Mouse (Mus musculus): ENCODE data around the gene Rack1. TPM values are rescaled to one million over a fixed set of nuclear protein-coding genes. Genes with fewer than 3 reads are reported as not detected.
A peak's percentile ranks its signal among the peaks of the same experiment; 100 is the strongest.

Gene Rack1
- polyA plus RNA-seq, 1 experiment from 2014 or later, result 718 TPM

DNA sequence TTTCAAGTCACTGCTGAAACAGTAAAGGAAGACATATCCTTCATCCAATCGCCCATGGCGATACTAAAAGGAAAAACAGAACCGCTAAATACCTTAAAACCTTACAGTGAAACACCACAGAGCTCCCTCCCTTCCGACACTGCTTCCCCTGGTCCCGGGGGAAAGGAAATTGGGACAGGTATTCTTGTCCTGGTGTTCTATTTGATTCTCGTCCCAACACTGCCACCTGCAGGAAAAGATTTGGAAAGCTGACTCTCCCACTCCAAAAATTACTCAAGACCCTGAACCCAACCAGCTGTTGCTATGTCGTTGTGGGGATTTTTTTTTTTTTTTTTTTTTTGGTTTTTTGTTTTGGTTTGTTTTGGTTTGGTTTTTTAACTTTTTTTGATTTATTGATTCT lies 24.6 kb upstream of the Rack1 start:
- H3K27me3 ChIP-seq (replicated peaks; ENCODE audit: control insufficient read depth, insufficient read depth, low read length), result no peaks in the 10 kb centered on the region
- no peaks in the 10 kb centered on the region for H3K36me3 ChIP-seq (ENCODE audit: control insufficient read depth, insufficient read depth, low read length)
- 2% methylated on average over 7 of the region's 7 CpGs for WGBS
- ATAC-seq (0 out of 2 replicates have a peak, but pooled peaks have one; percentile 44), DNase-seq (ENCODE audit: low spot score) (peak; percentile 86)
- H3K9ac ChIP-seq (ENCODE audit: low read length), result no peak overlapping the region
- no peaks in the 10 kb centered on the region for H3K9me3 ChIP-seq (replicated peaks; ENCODE audit: control insufficient read depth, low read length)
- H3K4me2 ChIP-seq (ENCODE audit: low read length), result peak overlapping the region; percentile 8; the same call in 1 of the 2 replicates
- H3K4me3 ChIP-seq (ENCODE audit: low read depth, low read length), result no peak overlapping the region
- no peaks in the 10 kb centered on the region for H3K4me1 ChIP-seq (ENCODE audit: control insufficient read depth, insufficient read depth, low read length)
- H3K27ac ChIP-seq (ENCODE audit: low read depth, low read length), result no peak overlapping the region

DNA sequence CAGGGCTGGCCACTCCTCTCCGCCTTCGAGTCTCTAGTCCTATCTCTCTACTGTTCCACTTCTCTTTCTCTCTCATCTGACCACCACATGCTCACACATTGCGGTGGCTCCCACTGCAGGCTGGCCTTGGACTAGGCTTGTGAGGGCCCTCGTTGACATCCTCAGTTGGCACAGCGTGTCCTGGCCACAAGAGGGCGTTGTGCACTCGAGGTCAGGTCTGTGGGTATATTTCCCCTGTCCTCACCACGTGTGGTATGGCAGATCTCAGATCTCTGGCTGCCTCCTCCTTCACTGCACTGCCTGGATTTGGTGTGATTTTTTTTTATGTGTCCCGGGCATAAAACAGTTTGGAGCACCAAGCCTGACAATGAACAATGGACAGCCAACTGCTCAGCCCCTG lies 23.5 kb upstream of the Rack1 start:
- no peak for DNase-seq (ENCODE audit: low spot score)
- Histone ChIP-seq H3K4me2 (ENCODE audit: low read length) (no peak overlapping the region), H3K36me3 (ENCODE audit: control insufficient read depth, insufficient read depth, low read length) (no peaks in the 10 kb centered on the region), H3K9ac (ENCODE audit: low read length) (no peak overlapping the region), H3K4me3 (ENCODE audit: low read depth, low read length) (no peak overlapping the region), H3K4me1 (ENCODE audit: control insufficient read depth, insufficient read depth, low read length) (no peaks in the 10 kb centered on the region), H3K27ac (ENCODE audit: low read depth, low read length) (no peak overlapping the region), H3K27me3 (replicated peaks; ENCODE audit: control insufficient read depth, insufficient read depth, low read length) (no peaks in the 10 kb centered on the region), H3K9me3 (replicated peaks; ENCODE audit: control insufficient read depth, low read length) (no peaks in the 10 kb centered on the region)
- WGBS, result 47% methylated on average over 9 of the region's 9 CpGs
- no peak for ATAC-seq

- 89% methylated on average over 9 of the region's 9 CpGs for WGBS
- no peak for ATAC-seq
Observed at GRCm38 (mm10) chr11:48777303-48777702, 22.8 kb upstream of the Rack1 start.

GRCm38 (mm10) chr11:48779450-48779849 lies 20.7 kb upstream of the Rack1 start:
- Histone ChIP-seq H3K4me3 (ENCODE audit: low read depth, low read length) (no peak overlapping the region), H3K9me3 (replicated peaks; ENCODE audit: control insufficient read depth, low read length) (no peaks in the 10 kb centered on the region), H3K9ac (ENCODE audit: low read length) (no peak overlapping the region), H3K27me3 (replicated peaks; ENCODE audit: control insufficient read depth, insufficient read depth, low read length) (no peaks in the 10 kb centered on the region), H3K4me1 (ENCODE audit: control insufficient read depth, insufficient read depth, low read length) (no peaks in the 10 kb centered on the region), H3K27ac (ENCODE audit: low read depth, low read length) (no peak overlapping the region), H3K4me2 (ENCODE audit: low read length) (no peak overlapping the region), H3K36me3 (ENCODE audit: control insufficient read depth, insufficient read depth, low read length) (no peaks in the 10 kb centered on the region)
- WGBS, result 35% methylated on average over 7 of the region's 7 CpGs
- DNase-seq (ENCODE audit: low spot score) (peak; percentile 51), ATAC-seq (no peak)

More at GRCm38 (mm10) chr11:48777303-48777702, 22.8 kb upstream of the Rack1 start:
- DNase-seq (ENCODE audit: low spot score), result no peak
- no peak overlapping the region for H3K9ac ChIP-seq (ENCODE audit: low read length)
- H3K9me3 ChIP-seq (replicated peaks; ENCODE audit: control insufficient read depth, low read length), result no peaks in the 10 kb centered on the region
- H3K4me3 ChIP-seq (ENCODE audit: low read depth, low read length), result no peak overlapping the region
- H3K27ac ChIP-seq (ENCODE audit: low read depth, low read length), result no peak overlapping the region
- no peaks in the 10 kb centered on the region for H3K36me3 ChIP-seq (ENCODE audit: control insufficient read depth, insufficient read depth, low read length)
- H3K4me2 ChIP-seq (ENCODE audit: low read length), result no peak overlapping the region
- H3K4me1 ChIP-seq (ENCODE audit: control insufficient read depth, insufficient read depth, low read length), result no peaks in the 10 kb centered on the region
- no peaks in the 10 kb centered on the region for H3K27me3 ChIP-seq (replicated peaks; ENCODE audit: control insufficient read depth, insufficient read depth, low read length)

- whole genome bisulfite sequencing, result 89% methylated on average over 4 of the region's 4 CpGs
- H3K4me2 ChIP-seq (ENCODE audit: low read length), result no peak overlapping the region
- DNase-seq (ENCODE audit: low spot score) (no peak), ATAC-seq (no peak)
- no peaks in the 10 kb centered on the region for H3K9me3 ChIP-seq (replicated peaks; ENCODE audit: control insufficient read depth, low read length)
- no peak overlapping the region for H3K9ac ChIP-seq (ENCODE audit: low read length)
- H3K27ac ChIP-seq (ENCODE audit: low read depth, low read length), result no peak overlapping the region
- H3K36me3 ChIP-seq (ENCODE audit: control insufficient read depth, insufficient read depth, low read length), result no peaks in the 10 kb centered on the region
- H3K27me3 ChIP-seq (replicated peaks; ENCODE audit: control insufficient read depth, insufficient read depth, low read length), result no peaks in the 10 kb centered on the region
- no peaks in the 10 kb centered on the region for H3K4me1 ChIP-seq (ENCODE audit: control insufficient read depth, insufficient read depth, low read length)
- no peak overlapping the region for H3K4me3 ChIP-seq (ENCODE audit: low read depth, low read length)
Observed at GRCm38 (mm10) chr11:48782243-48782642, 17.9 kb upstream of the Rack1 start.

GRCm38 (mm10) chr11:48787455-48788211 lies 12.5 kb upstream of the Rack1 start:
- Histone ChIP-seq H3K27ac (ENCODE audit: low read depth, low read length) (no peak overlapping the region), H3K27me3 (replicated peaks; ENCODE audit: control insufficient read depth, insufficient read depth, low read length) (no peaks in the 10 kb centered on the region), H3K36me3 (ENCODE audit: control insufficient read depth, insufficient read depth, low read length) (no peaks in the 10 kb centered on the region), H3K9me3 (replicated peaks; ENCODE audit: control insufficient read depth, low read length) (no peaks in the 10 kb centered on the region), H3K4me2 (ENCODE audit: low read length) (peak overlapping the region; percentile 53), H3K4me1 (ENCODE audit: control insufficient read depth, insufficient read depth, low read length) (peaks cover 3% of the 10 kb centered on the region; the same call in 1 of the 2 replicates), H3K4me3 (ENCODE audit: low read depth, low read length) (peak overlapping the region; percentile 37), H3K9ac (ENCODE audit: low read length) (peak overlapping the region; percentile 58)
- DNase-seq (ENCODE audit: low spot score) (peak; percentile 56), ATAC-seq (peak; percentile 63)
- 50% methylated on average over 10 of the region's 10 CpGs for WGBS

- H3K4me2 ChIP-seq (ENCODE audit: low read length), result peak overlapping the region; percentile 53
- WGBS, result 11% methylated on average over 16 of the region's 16 CpGs
- H3K4me3 ChIP-seq (ENCODE audit: low read depth, low read length), result peak overlapping the region; percentile 37
- H3K9me3 ChIP-seq (replicated peaks; ENCODE audit: control insufficient read depth, low read length), result no peaks in the 10 kb centered on the region
- peak overlapping the region; percentile 58 for H3K9ac ChIP-seq (ENCODE audit: low read length)
- no peaks in the 10 kb centered on the region for H3K27me3 ChIP-seq (replicated peaks; ENCODE audit: control insufficient read depth, insufficient read depth, low read length)
- H3K4me1 ChIP-seq (ENCODE audit: control insufficient read depth, insufficient read depth, low read length), result peaks cover 3% of the 10 kb centered on the region; the same call in 1 of the 2 replicates
- ATAC-seq (peak; percentile 79), DNase-seq (ENCODE audit: low spot score) (peak; percentile 94)
- no peak overlapping the region for H3K27ac ChIP-seq (ENCODE audit: low read depth, low read length)
- no peaks in the 10 kb centered on the region for H3K36me3 ChIP-seq (ENCODE audit: control insufficient read depth, insufficient read depth, low read length)
Observed at GRCm38 (mm10) chr11:48788311-48789089, 11.6 kb upstream of the Rack1 start.

- Histone ChIP-seq H3K27ac (ENCODE audit: low read depth, low read length) (no peak overlapping the region), H3K27me3 (replicated peaks; ENCODE audit: control insufficient read depth, insufficient read depth, low read length) (no peaks in the 10 kb centered on the region), H3K9me3 (replicated peaks; ENCODE audit: control insufficient read depth, low read length) (no peaks in the 10 kb centered on the region), H3K36me3 (ENCODE audit: control insufficient read depth, insufficient read depth, low read length) (no peaks in the 10 kb centered on the region), H3K4me1 (ENCODE audit: control insufficient read depth, insufficient read depth, low read length) (peaks cover 3% of the 10 kb centered on the region; the same call in 1 of the 2 replicates), H3K4me3 (ENCODE audit: low read depth, low read length) (no peak overlapping the region), H3K4me2 (ENCODE audit: low read length) (peak overlapping the region; percentile 53; the same call in 1 of the 2 replicates), H3K9ac (ENCODE audit: low read length) (no peak overlapping the region)
- 90% methylated on average over 5 of the region's 5 CpGs for WGBS
- DNase-seq (ENCODE audit: low spot score), result no peak
- no peak for ATAC-seq
Observed at GRCm38 (mm10) chr11:48789215-48789614, 10.9 kb upstream of the Rack1 start.
